Mouse (Mus musculus): ENCODE data around the gene Plpp3. TPM values are rescaled to one million over a fixed set of nuclear protein-coding genes. Genes with fewer than 3 reads are reported as not detected.

The Plpp3 gene
- polyA plus RNA-seq, 1 experiment from 2014 or later, result 60.2 TPM

- ATAC-seq (ENCODE audit: low FRiP score, low TSS enrichment) (peak; percentile 64), DNase-seq (ENCODE audit: low spot score) (peak; percentile 26)
- H3K4me1 ChIP-seq (replicated peaks; ENCODE audit: control insufficient read depth, insufficient read depth), result 0 out of 2 replicates have a peak, but pooled peaks cover 3% of the 10 kb centered on the region
- no peaks in the 10 kb centered on the region for H3K9me3 ChIP-seq (ENCODE audit: control insufficient read depth, low read length)
- 3% methylated on average over 21 of the region's 24 CpGs for WGBS
- H3K36me3 ChIP-seq (ENCODE audit: control insufficient read depth, insufficient read depth, low read length), result no peaks in the 10 kb centered on the region
- H3K27me3 ChIP-seq (ENCODE audit: control insufficient read depth, insufficient read depth, low read length), result no peaks in the 10 kb centered on the region
- TF ChIP-seq CTCF (IDR thresholded peaks at IDR 0.05; ENCODE audit: low read depth), result no peak
- H3K27ac ChIP-seq (replicated peaks), result peak overlapping the region; percentile 73
- H3K9ac ChIP-seq (ENCODE audit: low read length), result peak overlapping the region; percentile 78
- peak overlapping the region; percentile 75 for H3K4me3 ChIP-seq (ENCODE audit: low read depth, low read length)
- H3K4me2 ChIP-seq (replicated peaks; ENCODE audit: low read depth), result peak overlapping the region; percentile 98
Measured at GRCm38 (mm10) chr4:105109990-105110683, 47.0 kb upstream of the Plpp3 start.

GRCm38 (mm10) chr4:105110684-105111035, 46.5 kb upstream of the Plpp3 start:
- Histone ChIP-seq H3K36me3 (ENCODE audit: control insufficient read depth, insufficient read depth, low read length) (no peaks in the 10 kb centered on the region), H3K9ac (ENCODE audit: low read length) (no peak overlapping the region), H3K4me1 (replicated peaks; ENCODE audit: control insufficient read depth, insufficient read depth) (0 out of 2 replicates have a peak, but pooled peaks cover 3% of the 10 kb centered on the region), H3K4me3 (ENCODE audit: low read depth, low read length) (no peak overlapping the region; the same call in 1 of the 2 replicates), H3K27ac (replicated peaks) (no peak overlapping the region), H3K27me3 (ENCODE audit: control insufficient read depth, insufficient read depth, low read length) (no peaks in the 10 kb centered on the region), H3K9me3 (ENCODE audit: control insufficient read depth, low read length) (no peaks in the 10 kb centered on the region), H3K4me2 (replicated peaks; ENCODE audit: low read depth) (peak overlapping the region; percentile 98; the same call in 1 of the 2 replicates)
- no peak for ATAC-seq (ENCODE audit: low FRiP score, low TSS enrichment)
- no peak for DNase-seq (ENCODE audit: low spot score)
- TF ChIP-seq EP300 (optimal IDR thresholded peaks at IDR 0.05) (no peak), CTCF (IDR thresholded peaks at IDR 0.05; ENCODE audit: low read depth) (no peak)
- WGBS, result 79% methylated on average over 4 of the region's 4 CpGs

- no peaks in the 10 kb centered on the region for H3K27me3 ChIP-seq (ENCODE audit: control insufficient read depth, insufficient read depth, low read length)
- 0 out of 2 replicates have a peak, but pooled peaks cover 3% of the 10 kb centered on the region for H3K4me1 ChIP-seq (replicated peaks; ENCODE audit: control insufficient read depth, insufficient read depth)
- no peak for ATAC-seq (ENCODE audit: low FRiP score, low TSS enrichment)
- 80% methylated on average over 11 of the region's 11 CpGs for WGBS
- H3K27ac ChIP-seq (replicated peaks), result no peak overlapping the region
- no peak overlapping the region for H3K9ac ChIP-seq (ENCODE audit: low read length)
- no peaks in the 10 kb centered on the region for H3K36me3 ChIP-seq (ENCODE audit: control insufficient read depth, insufficient read depth, low read length)
- TF ChIP-seq EP300 (optimal IDR thresholded peaks at IDR 0.05), result no peak
- TF ChIP-seq CTCF (IDR thresholded peaks at IDR 0.05; ENCODE audit: low read depth), result no peak
- no peaks in the 10 kb centered on the region for H3K9me3 ChIP-seq (ENCODE audit: control insufficient read depth, low read length)
- H3K4me3 ChIP-seq (ENCODE audit: low read depth, low read length), result no peak overlapping the region
- no peak for DNase-seq (ENCODE audit: low spot score)
- no peak overlapping the region for H3K4me2 ChIP-seq (replicated peaks; ENCODE audit: low read depth)
Measured at GRCm38 (mm10) chr4:105111770-105112169, 45.4 kb upstream of the Plpp3 start.

- Histone ChIP-seq H3K27me3 (ENCODE audit: control insufficient read depth, insufficient read depth, low read length) (no peaks in the 10 kb centered on the region), H3K36me3 (ENCODE audit: control insufficient read depth, insufficient read depth, low read length) (no peaks in the 10 kb centered on the region), H3K9ac (ENCODE audit: low read length) (no peak overlapping the region), H3K4me2 (replicated peaks; ENCODE audit: low read depth) (no peak overlapping the region), H3K9me3 (ENCODE audit: control insufficient read depth, low read length) (no peaks in the 10 kb centered on the region), H3K4me3 (ENCODE audit: low read depth, low read length) (no peak overlapping the region), H3K27ac (replicated peaks) (no peak overlapping the region), H3K4me1 (replicated peaks; ENCODE audit: control insufficient read depth, insufficient read depth) (0 out of 2 replicates have a peak, but pooled peaks cover 3% of the 10 kb centered on the region)
- TF ChIP-seq EP300 (optimal IDR thresholded peaks at IDR 0.05), result no peak
- no peak for TF ChIP-seq CTCF (IDR thresholded peaks at IDR 0.05; ENCODE audit: low read depth)
- no peak for ATAC-seq (ENCODE audit: low FRiP score, low TSS enrichment)
- DNase-seq (ENCODE audit: low spot score), result no peak
- 58% methylated on average over 5 of the region's 5 CpGs for WGBS
Measured at GRCm38 (mm10) chr4:105113042-105113441, 44.1 kb upstream of the Plpp3 start.

DNA sequence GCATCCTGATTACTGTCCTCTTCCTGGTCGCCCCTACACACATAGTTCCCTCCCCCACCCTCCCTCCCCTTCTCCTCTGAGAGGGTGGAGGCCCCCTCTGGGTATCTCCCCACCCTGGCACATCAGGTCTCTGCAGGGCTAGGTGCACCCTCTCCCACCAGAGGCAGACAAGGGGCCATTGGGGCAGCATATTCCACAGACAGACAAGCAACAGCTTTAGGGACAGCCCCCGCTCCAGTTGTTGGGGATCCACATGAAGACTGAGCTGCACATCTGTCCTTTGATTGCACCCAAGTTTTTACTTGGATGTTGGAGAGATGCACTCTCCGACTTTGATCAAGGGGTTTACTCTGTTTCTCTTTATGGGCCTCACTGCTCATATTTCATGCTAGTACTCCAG, 43.7 kb upstream of the Plpp3 start:
- 83% methylated on average over 3 of the region's 3 CpGs for WGBS
- 0 out of 2 replicates have a peak, but pooled peaks cover 3% of the 10 kb centered on the region for H3K4me1 ChIP-seq (replicated peaks; ENCODE audit: control insufficient read depth, insufficient read depth)
- no peaks in the 10 kb centered on the region for H3K36me3 ChIP-seq (ENCODE audit: control insufficient read depth, insufficient read depth, low read length)
- no peak for TF ChIP-seq CTCF (IDR thresholded peaks at IDR 0.05; ENCODE audit: low read depth)
- TF ChIP-seq EP300 (optimal IDR thresholded peaks at IDR 0.05), result no peak
- no peak overlapping the region for H3K9ac ChIP-seq (ENCODE audit: low read length)
- ATAC-seq (ENCODE audit: low FRiP score, low TSS enrichment), result no peak
- no peak overlapping the region for H3K4me3 ChIP-seq (ENCODE audit: low read depth, low read length)
- no peaks in the 10 kb centered on the region for H3K27me3 ChIP-seq (ENCODE audit: control insufficient read depth, insufficient read depth, low read length)
- no peak for DNase-seq (ENCODE audit: low spot score)
- no peaks in the 10 kb centered on the region for H3K9me3 ChIP-seq (ENCODE audit: control insufficient read depth, low read length)
- H3K4me2 ChIP-seq (replicated peaks; ENCODE audit: low read depth), result no peak overlapping the region
- no peak overlapping the region for H3K27ac ChIP-seq (replicated peaks)

DNA sequence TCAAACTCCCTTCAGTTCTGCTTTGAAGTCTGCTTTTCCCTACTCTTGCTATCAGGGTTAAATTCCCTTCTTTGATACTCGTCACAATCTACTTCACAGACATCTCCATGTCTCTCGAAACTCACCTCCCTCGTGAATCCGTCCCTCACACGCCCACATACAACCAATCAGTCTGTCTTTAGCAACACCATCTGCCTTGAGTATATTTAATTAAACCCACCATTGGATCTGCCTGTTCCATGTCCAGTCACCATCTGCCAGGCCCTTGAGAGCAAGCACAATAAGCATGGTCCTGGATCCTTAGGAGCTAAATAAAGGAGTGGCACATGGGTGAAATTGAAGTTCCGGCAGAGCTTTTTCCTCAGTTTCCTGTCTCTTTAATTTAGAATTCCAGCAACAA, 36.1 kb upstream of the Plpp3 start:
- Histone ChIP-seq H3K4me1 (replicated peaks; ENCODE audit: control insufficient read depth, insufficient read depth) (no peaks in the 10 kb centered on the region), H3K9ac (ENCODE audit: low read length) (no peak overlapping the region), H3K27ac (replicated peaks) (no peak overlapping the region), H3K9me3 (ENCODE audit: control insufficient read depth, low read length) (no peaks in the 10 kb centered on the region), H3K36me3 (ENCODE audit: control insufficient read depth, insufficient read depth, low read length) (no peaks in the 10 kb centered on the region), H3K27me3 (ENCODE audit: control insufficient read depth, insufficient read depth, low read length) (no peaks in the 10 kb centered on the region), H3K4me2 (replicated peaks; ENCODE audit: low read depth) (no peak overlapping the region), H3K4me3 (ENCODE audit: low read depth, low read length) (no peak overlapping the region)
- no peak for DNase-seq (ENCODE audit: low spot score)
- ATAC-seq (ENCODE audit: low FRiP score, low TSS enrichment), result no peak
- WGBS, result 78% methylated on average over 6 of the region's 6 CpGs
- TF ChIP-seq EP300 (optimal IDR thresholded peaks at IDR 0.05) (no peak), CTCF (IDR thresholded peaks at IDR 0.05; ENCODE audit: low read depth) (no peak)
